Mouse (Mus musculus) E14TG2a.4 (cell line): ENCODE measurements at regions not wholly inside any gene's neighbourhood (a gene's known extent, or its start where the extent isn't known, plus 50 kb on each side); places are given as distances from the start of the nearest gene placed in this dataset.
A peak's percentile ranks its signal among the peaks of the same experiment; 100 is the strongest.

Experiments used
- H3K27me3 ChIP-seq: 2 replicates; pipeline ENCODE4 v1.6.1; 2014; ENCODE audit warnings: low read length, control low read depth; ENCODE audit not compliant: insufficient read depth
- H3K36me3 ChIP-seq: 2 replicates; pipeline ENCODE4 v1.6.1; 2014; ENCODE audit warnings: low read length, control low read depth; ENCODE audit not compliant: insufficient read depth
- H3K4me1 ChIP-seq: replicated peaks from 2 replicates; pipeline ENCODE4 v1.6.1; 2014; ENCODE audit warnings: low read depth, low read length, control low read depth
- H3K4me3 ChIP-seq: replicated peaks from 2 replicates; pipeline ENCODE4 v1.5.1; 2014; ENCODE audit warnings: mild to moderate bottlenecking, low read length
- H3K9me3 ChIP-seq: 2 replicates; pipeline ENCODE4 v1.6.1; 2014; ENCODE audit warnings: low read length, control low read depth
- CTCF ChIP-seq: conservative IDR thresholded peaks from 2 replicates; pipeline ENCODE4 v1.5.1; 2014; ENCODE audit warnings: low read length
- POU5F1 ChIP-seq: IDR thresholded peaks from 2 replicates; pipeline ENCODE4 v1.6.1; 2014; ENCODE audit warnings: low read length, borderline replicate concordance

GRCm38 (mm10) chr5:69464435-69464834, 78.0 kb downstream of the Yipf7 start:
- H3K36me3 ChIP-seq, result no peaks in the 10 kb centered on the region

More at GRCm38 (mm10) chr5:69464435-69464834, 78.0 kb downstream of the Yipf7 start:
- Histone ChIP-seq H3K4me3 (no peak overlapping the region), H3K4me1 (no peaks in the 10 kb centered on the region), H3K27me3 (no peaks in the 10 kb centered on the region), H3K9me3 (no peaks in the 10 kb centered on the region)
- TF ChIP-seq POU5F1 (no peak), CTCF (peak; percentile 64)
